Mouse (Mus musculus) cortical plate, adult 2 months (tissue): ENCODE results near the gene Rtn4.

ENCODE experiments used
- CTCF ChIP-seq: fragments of 200-500 bp; IDR thresholded peaks from 2 replicates; pipeline ENCODE4 v1.5.1; 2011; ENCODE audit warnings: mild to moderate bottlenecking, control low read depth, low read length; ENCODE audit not compliant: insufficient read depth; ENCODE audit errors: extremely low read depth
- POLR2A ChIP-seq: fragments of 200-500 bp; IDR thresholded peaks from 2 replicates; pipeline ENCODE4 v1.6.1; 2011; ENCODE audit warnings: mild to moderate bottlenecking, low read length, control low read depth; ENCODE audit not compliant: insufficient read depth; ENCODE audit errors: extremely low read depth

- TF ChIP-seq CTCF (no peak), POLR2A (no peak)
Observed at GRCm38 (mm10) chr11:29669706-29670105, 23.0 kb upstream of the Rtn4 start.
